Mouse (Mus musculus) kidney, adult 2 months (tissue): Measurements from ENCODE around the gene Ksr1.

ENCODE experiments used
- CTCF ChIP-seq: fragments of 200-500 bp; conservative IDR thresholded peaks from 2 replicates; pipeline ENCODE4 v1.5.1; 2011; ENCODE audit warnings: low read depth, mild to moderate bottlenecking, control low read depth, low read length, moderate library complexity, mixed read lengths; ENCODE audit not compliant: insufficient read depth, insufficient read length
- POLR2A ChIP-seq: fragments of 200-500 bp; IDR thresholded peaks from one replicate; pipeline ENCODE4 v1.6.1; 2011; ENCODE audit warnings: low read depth, low read length, control low read depth

GRCm38 (mm10) chr11:79110446-79110845 lies 35.8 kb downstream of the Ksr1 start:
- TF ChIP-seq CTCF (no peak), POLR2A (no peak)
